Mouse (Mus musculus) CD4-positive, CD25-positive, alpha-beta regulatory T cell, adult 4 months (primary cell): ENCODE results near the gene Grid2ip. TPM values are rescaled to one million over a fixed set of nuclear protein-coding genes. Genes with fewer than 3 reads are reported as not detected.

Experiments used
- ATAC-seq: one replicate; pipeline ENCODE4 v1.8.0; 2017
- polyA plus RNA-seq, 2 experiments: library from polyadenylated mRNA; unstranded; fragments of 100-300 nt; shearing (Covaris generic); gene quantifications; one replicate each; pipeline ENCODE4 v1.2.1; 2017

The Grid2ip gene
- polyA plus RNA-seq, 2 experiments from 2014 or later = not detected

- ATAC-seq = no peak
Observed at GRCm38 (mm10) chr5:143421484-143421883, 64.3 kb downstream of the Grid2ip start.

GRCm38 (mm10) chr5:143422990-143423389 lies 65.9 kb downstream of the Grid2ip start:
- no peak for ATAC-seq

- ATAC-seq = peak; percentile 84
Observed at GRCm38 (mm10) chr5:143423899-143424519, 66.9 kb downstream of the Grid2ip start.

GRCm38 (mm10) chr5:143434421-143434820 lies 77.3 kb downstream of the Grid2ip start:
- peak; percentile 81 for ATAC-seq

GRCm38 (mm10) chr5:143441298-143441697 lies 84.2 kb downstream of the Grid2ip start:
- no peak for ATAC-seq

- no peak for ATAC-seq
Observed at GRCm38 (mm10) chr5:143441753-143442152, 84.6 kb downstream of the Grid2ip start.

Other genes with a start within 250 kb of the Grid2ip start
- gene Rnf216, start 244.3 kb upstream of the Grid2ip start, polyA plus RNA-seq = 10 to 100 TPM; 38.2 to 39.8 TPM
- under 1 TPM in 1 of 2 experiments, not detected in 1; 0.11 TPM for gene Olfr718-ps1, start 209.8 kb upstream of the Grid2ip start, polyA plus RNA-seq
- 10 to 100 TPM in 1 of 2 experiments, 1 to 10 TPM in 1; 6.1 to 11.1 TPM for gene Rbak, start 176.6 kb upstream of the Grid2ip start, polyA plus RNA-seq
- not detected for gene Spdye4b, start 176.3 kb upstream of the Grid2ip start, polyA plus RNA-seq
- not detected for gene Spdye4a, start 130.4 kb upstream of the Grid2ip start, polyA plus RNA-seq
- 1 to 10 TPM; 3.6 to 4.6 TPM for gene Zfp12, start 122.2 kb upstream of the Grid2ip start, polyA plus RNA-seq
- gene Zfp316, start 87.3 kb upstream of the Grid2ip start, polyA plus RNA-seq = under 1 TPM; 0.19 to 0.35 TPM
- gene Zfp853, start 63.7 kb upstream of the Grid2ip start, polyA plus RNA-seq = not detected
- gene E130309D02Rik, start 42.0 kb upstream of the Grid2ip start, polyA plus RNA-seq = 1 to 10 TPM; 5.1 to 7.5 TPM
- 100 to 1,000 TPM in 1 of 2 experiments, 10 to 100 TPM in 1; 54.0 to 104 TPM for gene Zdhhc4, start 28.1 kb upstream of the Grid2ip start, polyA plus RNA-seq
- gene Kdelr2, start 46.5 kb downstream of the Grid2ip start, polyA plus RNA-seq = 10 to 100 TPM; 74.8 to 77.4 TPM
- gene Daglb, start 107.2 kb downstream of the Grid2ip start, polyA plus RNA-seq = 10 to 100 TPM; 11.5 to 13.7 TPM
- gene Rac1, start 170.7 kb downstream of the Grid2ip start, polyA plus RNA-seq = 10 to 100 TPM; 51.5 to 66.6 TPM